22 mouse cellular contexts compared by ENCODE assay signal in genomic region chr1:96794690-96795089, GRCm38 (mm10).
DNase-seq lines count a peak whose midpoint lies in the region; ATAC-seq lines count a peak whose summit lies in the region.
"Had no signal": no experiment of that assay in that cellular context is flagged by ENCODE, and none has a peak within 500 bp of the region (broad histone marks: within the 10 kb centered on the region; RNA-seq: fewer than 3 reads in every experiment).

No protein-coding gene starts in this region.

- ATAC-seq in hindbrain, embryonic 14.5 days (ENCODE audit: low FRiP score) = 0 out of 2 replicates have a peak, but pooled peaks have one; percentile 31
- ATAC-seq in hindbrain, embryonic 16.5 days = no peak
- ATAC-seq in neural tube, embryonic 13.5 days (ENCODE audit: low read depth) = peak; percentile 87
- ATAC-seq in forebrain, embryonic 14.5 days = peak; percentile 40; the same call in 1 of the 2 replicates
- peak; percentile 80 for ATAC-seq in neural tube, embryonic 15.5 days (ENCODE audit: low FRiP score)
- ATAC-seq in granulocyte monocyte progenitor cell, adult 5-6 weeks (replicated peaks; ENCODE audit: poor library complexity, severe bottlenecking) = no peak
- ATAC-seq: intestine, embryonic 15.5 days had no signal

- no peak for DNase-seq in hindbrain, embryonic 14.5 days (ENCODE audit: low spot score)
- no peak for DNase-seq in neural tube, embryonic 10.5 days (ENCODE audit: extremely low spot score, low spot score)
- DNase-seq in forebrain, embryonic 14.5 days (ENCODE audit: low spot score) = peak; percentile 33
- no peak for DNase-seq in frontal cortex, postnatal 25 days (ENCODE audit: low spot score in 2 of 2)
- DNase-seq: adrenal gland, adult 2 months; adrenal gland, postnatal 25 days; cerebellum, adult 11 months; cerebellum, adult 8-10 months; cerebellum, postnatal 14 days; embryo, embryonic 11 days; gastrocnemius, postnatal 36 days; heart, adult 18-20 months; heart, postnatal 10 days; heart, postnatal 4 days had no signal

- WGBS in hindbrain, embryonic 14.5 days = 66% methylated on average over 4 of the region's 4 CpGs
- WGBS in hindbrain, embryonic 16.5 days = 69% methylated on average over 4 of the region's 4 CpGs
- 12% methylated on average over 4 of the region's 4 CpGs for WGBS in neural tube, embryonic 13.5 days
- WGBS in forebrain, embryonic 14.5 days = 34% methylated on average over 4 of the region's 4 CpGs
- WGBS in neural tube, embryonic 15.5 days = 10% methylated on average over 4 of the region's 4 CpGs

- H3K9ac ChIP-seq in hindbrain, embryonic 14.5 days = no peak overlapping the region
- H3K9ac ChIP-seq in hindbrain, embryonic 16.5 days (ENCODE audit: low read depth, low read length) = no peak overlapping the region
- H3K9ac ChIP-seq in neural tube, embryonic 13.5 days = no peak overlapping the region
- H3K9ac ChIP-seq in forebrain, embryonic 14.5 days (ENCODE audit: low read length) = no peak overlapping the region
- no peak overlapping the region for H3K9ac ChIP-seq in neural tube, embryonic 15.5 days (replicated peaks)
- H3K9ac ChIP-seq: embryonic facial prominence, embryonic 15.5 days; intestine, embryonic 15.5 days had no signal

- no peaks in the 10 kb centered on the region for H3K9me3 ChIP-seq in hindbrain, embryonic 14.5 days (ENCODE audit: control insufficient read depth, low read length)
- no peaks in the 10 kb centered on the region for H3K9me3 ChIP-seq in hindbrain, embryonic 16.5 days (ENCODE audit: control insufficient read depth, low read length)
- no peaks in the 10 kb centered on the region for H3K9me3 ChIP-seq in neural tube, embryonic 13.5 days
- H3K9me3 ChIP-seq in forebrain, embryonic 14.5 days (replicated peaks; ENCODE audit: control insufficient read depth, low read length) = no peaks in the 10 kb centered on the region
- no peaks in the 10 kb centered on the region for H3K9me3 ChIP-seq in neural tube, embryonic 15.5 days (replicated peaks)
- H3K9me3 ChIP-seq: embryonic facial prominence, embryonic 15.5 days; heart, embryonic 10.5 days; intestine, embryonic 15.5 days had no signal

- no peaks in the 10 kb centered on the region for H3K27me3 ChIP-seq in hindbrain, embryonic 14.5 days (ENCODE audit: control insufficient read depth, insufficient read depth, low read length)
- no peaks in the 10 kb centered on the region for H3K27me3 ChIP-seq in hindbrain, embryonic 16.5 days (replicated peaks; ENCODE audit: control insufficient read depth, insufficient read depth, low read length)
- no peaks in the 10 kb centered on the region for H3K27me3 ChIP-seq in neural tube, embryonic 13.5 days
- H3K27me3 ChIP-seq in forebrain, embryonic 14.5 days (replicated peaks; ENCODE audit: control insufficient read depth, insufficient read depth, low read length) = no peaks in the 10 kb centered on the region
- H3K27me3 ChIP-seq in neural tube, embryonic 15.5 days (replicated peaks) = no peaks in the 10 kb centered on the region
- H3K27me3 ChIP-seq: embryonic facial prominence, embryonic 15.5 days; intestine, embryonic 15.5 days had no signal

- no peak overlapping the region for H3K4me2 ChIP-seq in hindbrain, embryonic 14.5 days (replicated peaks)
- H3K4me2 ChIP-seq in hindbrain, embryonic 16.5 days (ENCODE audit: low read length) = no peak overlapping the region
- H3K4me2 ChIP-seq in neural tube, embryonic 13.5 days = peak overlapping the region; percentile 4; the same call in 1 of the 2 replicates
- H3K4me2 ChIP-seq in forebrain, embryonic 14.5 days (ENCODE audit: low read length) = no peak overlapping the region; the same call in 1 of the 2 replicates
- peak overlapping the region; percentile 24 for H3K4me2 ChIP-seq in neural tube, embryonic 15.5 days
- H3K4me2 ChIP-seq: embryonic facial prominence, embryonic 15.5 days; intestine, embryonic 15.5 days had no signal

- H3K36me3 ChIP-seq in hindbrain, embryonic 14.5 days (replicated peaks; ENCODE audit: control insufficient read depth, insufficient read depth) = no peaks in the 10 kb centered on the region
- H3K36me3 ChIP-seq in hindbrain, embryonic 16.5 days (ENCODE audit: control insufficient read depth, insufficient read depth, low read length) = no peaks in the 10 kb centered on the region
- no peaks in the 10 kb centered on the region for H3K36me3 ChIP-seq in neural tube, embryonic 13.5 days
- no peaks in the 10 kb centered on the region for H3K36me3 ChIP-seq in forebrain, embryonic 14.5 days (ENCODE audit: control insufficient read depth, insufficient read depth, low read length)
- H3K36me3 ChIP-seq in neural tube, embryonic 15.5 days = no peaks in the 10 kb centered on the region
- H3K36me3 ChIP-seq: embryonic facial prominence, embryonic 15.5 days; heart, embryonic 10.5 days; intestine, embryonic 15.5 days had no signal

- H3K4me1 ChIP-seq in hindbrain, embryonic 14.5 days (replicated peaks; ENCODE audit: control insufficient read depth, insufficient read depth, low read length) = no peaks in the 10 kb centered on the region
- no peaks in the 10 kb centered on the region for H3K4me1 ChIP-seq in hindbrain, embryonic 16.5 days (ENCODE audit: control insufficient read depth, insufficient read depth, low read depth, low read length)
- H3K4me1 ChIP-seq in neural tube, embryonic 13.5 days (replicated peaks) = 0 out of 2 replicates have a peak, but pooled peaks cover 7% of the 10 kb centered on the region
- no peaks in the 10 kb centered on the region for H3K4me1 ChIP-seq in forebrain, embryonic 14.5 days (ENCODE audit: control insufficient read depth, insufficient read depth, low read length)
- H3K4me1 ChIP-seq in neural tube, embryonic 15.5 days = no peaks in the 10 kb centered on the region
- H3K4me1 ChIP-seq: embryonic facial prominence, embryonic 15.5 days; heart, embryonic 10.5 days; intestine, embryonic 15.5 days had no signal

- H3K4me3 ChIP-seq in hindbrain, embryonic 14.5 days (replicated peaks; ENCODE audit: low read length) = no peak overlapping the region
- H3K4me3 ChIP-seq in hindbrain, embryonic 16.5 days (ENCODE audit: low read length) = no peak overlapping the region
- H3K4me3 ChIP-seq in neural tube, embryonic 13.5 days = no peak overlapping the region
- H3K4me3 ChIP-seq in forebrain, embryonic 14.5 days (ENCODE audit: low read depth, low read length) = no peak overlapping the region
- H3K4me3 ChIP-seq in neural tube, embryonic 15.5 days (replicated peaks) = no peak overlapping the region
- H3K4me3 ChIP-seq: embryonic facial prominence, embryonic 15.5 days; erythroblast, embryonic 14.5 days; heart, embryonic 10.5 days; intestine, embryonic 15.5 days had no signal

- H3K27ac ChIP-seq in hindbrain, embryonic 14.5 days = no peak overlapping the region
- H3K27ac ChIP-seq in hindbrain, embryonic 16.5 days (ENCODE audit: low read depth, low read length) = no peak overlapping the region
- peak overlapping the region; percentile 57 for H3K27ac ChIP-seq in neural tube, embryonic 13.5 days (replicated peaks)
- no peak overlapping the region for H3K27ac ChIP-seq in forebrain, embryonic 14.5 days (ENCODE audit: low read depth, low read length)
- peak overlapping the region; percentile 50; the same call in 1 of the 2 replicates for H3K27ac ChIP-seq in neural tube, embryonic 15.5 days (replicated peaks)
- H3K27ac ChIP-seq: embryonic facial prominence, embryonic 15.5 days; heart, embryonic 10.5 days; intestine, embryonic 15.5 days had no signal

Comparison
In these comparisons a context has a peak if more than half of its experiments do, and no peak if none do; other contexts are left out.
1. ATAC-seq: peak in hindbrain, embryonic 14.5 days (single experiment), neural tube, embryonic 13.5 days (single experiment), forebrain, embryonic 14.5 days (single experiment) and neural tube, embryonic 15.5 days (single experiment); none in hindbrain, embryonic 16.5 days (single experiment) and granulocyte monocyte progenitor cell, adult 5-6 weeks (single experiment).
2. H3K27ac ChIP-seq: peak in neural tube, embryonic 13.5 days (single experiment) and neural tube, embryonic 15.5 days (single experiment); none in hindbrain, embryonic 14.5 days (single experiment), hindbrain, embryonic 16.5 days (single experiment) and forebrain, embryonic 14.5 days (single experiment).
3. H3K4me2 ChIP-seq: peak in neural tube, embryonic 13.5 days (single experiment) and neural tube, embryonic 15.5 days (single experiment); none in hindbrain, embryonic 14.5 days (single experiment), hindbrain, embryonic 16.5 days (single experiment) and forebrain, embryonic 14.5 days (single experiment).